ENCODE assay signal across 31 mouse cellular contexts in genomic region chr1:176008411-176008810, GRCm38 (mm10). TPM values are rescaled to one million over a fixed set of nuclear protein-coding genes. Genes with fewer than 3 reads are reported as not detected.
DNase-seq lines count a peak whose midpoint lies in the region; ATAC-seq and TF ChIP-seq lines count a peak whose summit lies in the region.
"Had no signal": no experiment of that assay in that cellular context is flagged by ENCODE, and none has a peak within 500 bp of the region (broad histone marks: within the 10 kb centered on the region; RNA-seq: fewer than 3 reads in every experiment).

No protein-coding gene starts in this region.

- TF ChIP-seq POLR2A in cerebellum, adult 2 months (IDR thresholded peaks at IDR 0.05; ENCODE audit: borderline replicate concordance, insufficient read depth, low read length) = no peak

- H3K27ac ChIP-seq in cerebellum, adult 2 months (ENCODE audit: insufficient read depth, low read length) = no peak overlapping the region
- H3K27ac ChIP-seq in layer of hippocampus, adult 2 months = no peak overlapping the region
- H3K27ac ChIP-seq: embryonic facial prominence, embryonic 13.5 days; forebrain, embryonic 10.5 days; forebrain, embryonic 15.5 days; heart, embryonic 15.5 days; liver, embryonic 15.5 days; midbrain, embryonic 15.5 days had no signal

- H3K27me3 ChIP-seq in cerebellum, adult 2 months (ENCODE audit: control insufficient read depth, insufficient read depth, low read length) = 0 out of 2 replicates have a peak, but pooled peaks cover 1% of the 10 kb centered on the region
- H3K27me3 ChIP-seq: embryonic facial prominence, embryonic 13.5 days; forebrain, embryonic 15.5 days; heart, embryonic 15.5 days; liver, embryonic 15.5 days; midbrain, embryonic 15.5 days; Patski had no signal

- 93% methylated on average over 2 of the region's 2 CpGs for WGBS in cerebellum, adult 2 months

- TF ChIP-seq CTCF in cerebellum, adult 2 months (IDR thresholded peaks at IDR 0.05; ENCODE audit: borderline replicate concordance, insufficient read depth, low read depth, low read length) = peak; percentile 3; the same call in 1 of the 2 replicates
- TF ChIP-seq CTCF in layer of hippocampus, adult 2 months (conservative IDR thresholded peaks at IDR 0.05) = peak; percentile 47

- no peak overlapping the region for H3K4me3 ChIP-seq in cerebellum, adult 2 months (replicated peaks; ENCODE audit: insufficient read depth, low read depth, low read length)
- H3K4me3 ChIP-seq in layer of hippocampus, adult 2 months = no peak overlapping the region
- H3K4me3 ChIP-seq: embryonic facial prominence, embryonic 13.5 days; forebrain, embryonic 10.5 days; forebrain, embryonic 15.5 days; heart, embryonic 15.5 days; liver, embryonic 15.5 days; midbrain, embryonic 15.5 days had no signal

- DNase-seq in cerebellum, adult 2 months = no peak
- DNase-seq in layer of hippocampus, adult 2 months (ENCODE audit: low spot score in 2 of 2) = no peak
- no peak for DNase-seq in layer of hippocampus, postnatal 14 days (ENCODE audit: low spot score in 2 of 2)
- DNase-seq in R1 (ENCODE audit: low read depth, low spot score) = peak; percentile 57
- DNase-seq in kidney, postnatal 4 days = no peak
- DNase-seq: cerebellum, adult 11 months; cerebellum, adult 9-11 months; gastrocnemius, postnatal 10 days; kidney, postnatal 25 days; liver; lung, embryonic 14.5 days; lung, postnatal 14 days; right cerebral cortex, postnatal 25 days; thymus, adult 18-20 months; thymus, postnatal 25 days had no signal

- H3K4me1 ChIP-seq in cerebellum, adult 2 months (ENCODE audit: control insufficient read depth, insufficient read depth, low read length) = peaks cover 2% of the 10 kb centered on the region; the same call in 1 of the 2 replicates
- H3K4me1 ChIP-seq: embryonic facial prominence, embryonic 13.5 days; forebrain, embryonic 15.5 days; heart, embryonic 15.5 days; liver, embryonic 15.5 days; midbrain, embryonic 15.5 days had no signal

- no peak for ATAC-seq in cerebellum, adult (ENCODE audit: insufficient number of reproducible peaks, low FRiP score, low TSS enrichment)
- ATAC-seq in frontal cortex, adult (ENCODE audit: low TSS enrichment) = no peak
- ATAC-seq: forebrain, embryonic 15.5 days; hindbrain, embryonic 16.5 days; midbrain, embryonic 15.5 days; Patski had no signal

RNA-seq across cellular contexts. Expression of gene Rbm8a2, which starts 29.5 kb away (rescaled TPM):
- 1.2 and 1.4 TPM in 2 replicates for polyA plus RNA-seq in cerebellum, adult 2 months (2012; rRNA removed)
- total RNA-seq in layer of hippocampus, adult 2 months (2021) = not detected
- total RNA-seq in layer of hippocampus, postnatal 14 days (2021) = not detected
- total RNA-seq: adrenal gland, adult 18-20 months; adrenal gland, postnatal 4 days; heart, postnatal 25 days; layer of hippocampus, adult 8-10 months; neutrophil, adult 5-6 weeks had no signal
- polyA plus RNA-seq: gonadal fat pad, adult 2 months had no signal
